Mouse (Mus musculus) embryo, embryonic 9.5 days (tissue): ENCODE results near the gene Erg28.

Experiments
- DNase-seq: peaks from one replicate; pipeline ENCODE4 v3.0.0-alpha.2; 2017; ENCODE audit errors: extremely low spot score

The Erg28 gene

DNA sequence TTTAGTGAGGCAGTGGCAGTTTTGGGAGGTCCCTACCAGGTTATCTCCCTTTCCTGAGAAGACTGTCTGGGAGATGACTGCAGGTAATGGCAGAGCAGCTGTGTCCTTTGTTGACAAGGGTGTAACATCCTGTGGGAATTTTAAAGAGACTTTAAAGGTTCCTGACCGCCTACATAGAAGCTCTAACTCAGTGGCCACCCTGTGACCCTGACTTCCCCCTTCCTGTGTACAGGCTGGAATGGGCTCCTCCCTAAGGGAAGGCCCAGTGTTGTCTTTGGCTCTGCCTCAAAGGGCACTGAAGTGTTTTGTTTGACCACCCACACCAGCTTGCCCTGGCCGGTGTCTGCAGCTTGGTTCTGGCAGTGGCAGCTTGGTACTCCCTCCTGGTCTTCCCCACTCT is 10.8 kb downstream of the Erg28 start:
- no peak for DNase-seq

DNA sequence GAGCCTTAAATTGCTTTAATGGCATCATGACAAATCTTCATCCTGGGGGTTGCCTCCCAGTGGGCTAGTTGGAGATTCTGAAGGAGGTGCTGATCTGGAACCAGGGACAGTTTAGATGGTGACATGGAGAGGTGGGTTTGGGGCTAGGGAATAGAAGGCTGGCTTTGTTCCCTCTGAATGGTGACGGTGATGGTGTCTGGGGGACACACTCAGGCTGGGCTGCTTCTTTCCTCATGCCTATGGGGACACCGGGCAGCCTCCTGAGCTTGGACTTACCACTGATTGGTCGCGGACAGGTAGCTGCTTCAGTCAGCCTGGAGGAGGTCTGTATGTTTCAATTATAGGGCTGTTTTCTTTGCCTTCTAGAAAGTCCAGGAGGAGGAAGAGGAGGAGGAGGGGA is 12.7 kb downstream of the Erg28 start:
- DNase-seq: no peak

DNA sequence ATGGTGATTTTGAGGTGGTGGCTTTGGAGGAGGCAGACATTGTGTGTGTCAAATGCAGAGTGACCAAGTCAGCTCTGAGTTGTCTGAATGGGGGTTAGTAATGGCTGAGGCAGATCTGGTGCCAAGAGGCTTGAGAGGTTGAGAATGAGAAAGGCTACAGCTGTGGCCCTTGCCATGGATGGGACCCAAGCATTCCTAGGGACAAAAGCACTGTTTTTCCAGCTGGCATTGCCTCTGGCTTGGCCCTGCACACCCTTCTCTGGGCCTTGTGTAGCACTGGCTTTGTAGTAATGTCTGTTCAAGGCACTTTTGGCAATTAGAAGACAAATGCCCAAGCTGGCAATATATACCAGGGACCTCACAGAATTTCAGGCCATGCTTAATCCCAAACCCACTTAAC is 13.4 kb downstream of the Erg28 start:
- DNase-seq: no peak

DNA sequence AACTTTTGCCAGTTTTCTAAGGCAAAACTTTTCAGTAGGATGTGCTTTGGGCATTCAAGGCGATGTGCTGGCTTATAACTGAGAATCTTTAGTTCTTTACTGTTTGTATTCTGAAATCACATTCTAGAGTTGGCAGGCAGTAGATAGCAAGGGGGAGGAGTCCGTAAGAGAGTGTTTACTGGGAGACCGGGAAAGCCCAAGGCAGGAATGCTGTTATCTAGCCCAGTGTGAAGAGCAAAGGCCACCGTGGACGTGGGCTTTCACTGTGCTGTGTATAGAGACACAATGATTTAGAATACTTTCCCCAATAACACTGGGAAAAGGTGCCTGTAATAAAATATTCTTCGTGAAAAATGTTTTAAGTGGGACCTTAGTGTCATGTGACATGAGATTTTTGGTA is 14.6 kb downstream of the Erg28 start:
- no peak for DNase-seq

DNA sequence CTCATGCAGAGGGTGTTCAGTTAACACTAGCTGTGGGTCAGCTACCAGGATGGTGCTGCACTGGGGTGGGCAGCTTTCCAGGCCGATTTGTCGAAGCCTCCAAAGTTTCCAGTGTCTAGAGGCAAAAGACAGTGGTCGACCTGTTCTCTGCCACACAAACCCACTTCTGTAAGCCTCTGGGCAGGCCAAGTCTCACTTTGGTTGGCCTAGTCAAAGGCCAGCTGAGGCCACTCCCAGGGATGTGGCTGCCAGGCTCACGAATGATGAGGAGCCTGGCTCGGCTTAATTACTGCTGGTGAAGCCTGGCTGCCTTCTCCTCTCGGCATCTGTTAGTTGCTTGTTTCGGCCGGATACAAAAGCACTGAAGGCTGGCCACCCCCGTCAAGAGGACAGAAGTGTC is 24.3 kb downstream of the Erg28 start:
- DNase-seq: no peak

DNA sequence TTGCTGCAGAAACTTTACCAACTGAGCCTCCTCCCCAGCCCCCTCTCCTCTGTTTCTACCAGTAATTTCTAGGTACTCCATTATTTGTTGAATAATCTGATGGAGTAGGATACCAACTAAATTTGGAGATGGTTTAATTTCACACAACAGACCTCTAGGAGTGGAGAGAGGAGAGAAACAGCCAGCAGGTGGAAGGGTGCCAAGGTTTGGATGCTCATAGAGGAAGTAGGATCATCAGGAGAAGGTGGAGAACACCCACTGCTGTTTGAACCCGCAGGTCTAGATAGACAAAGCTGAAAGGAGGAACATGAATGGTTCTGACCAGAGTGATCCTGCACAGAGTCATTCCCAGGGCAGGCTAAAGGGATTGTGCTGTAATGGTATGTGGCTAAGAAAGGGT is 28.8 kb downstream of the Erg28 start:
- DNase-seq: no peak

DNA sequence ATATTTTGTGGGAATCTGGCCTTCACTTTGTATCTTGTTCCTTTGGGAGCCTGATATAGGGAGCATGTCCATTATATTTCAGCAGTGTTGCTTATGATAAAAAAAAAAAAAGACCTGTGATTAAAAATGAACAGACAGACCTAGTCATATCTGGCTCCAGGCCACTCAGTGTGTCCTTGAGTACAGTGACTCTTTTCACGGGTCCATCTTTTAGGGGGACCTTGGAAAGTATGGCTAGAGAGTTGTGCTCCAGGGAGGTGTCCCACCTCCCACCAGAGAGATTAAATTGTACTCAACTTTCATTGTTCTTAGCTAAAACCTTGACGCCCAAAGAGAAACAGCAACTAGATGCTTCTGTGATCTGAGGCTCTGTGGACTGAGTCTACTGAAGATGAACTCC is 30.3 kb downstream of the Erg28 start:
- DNase-seq: no peak

DNA sequence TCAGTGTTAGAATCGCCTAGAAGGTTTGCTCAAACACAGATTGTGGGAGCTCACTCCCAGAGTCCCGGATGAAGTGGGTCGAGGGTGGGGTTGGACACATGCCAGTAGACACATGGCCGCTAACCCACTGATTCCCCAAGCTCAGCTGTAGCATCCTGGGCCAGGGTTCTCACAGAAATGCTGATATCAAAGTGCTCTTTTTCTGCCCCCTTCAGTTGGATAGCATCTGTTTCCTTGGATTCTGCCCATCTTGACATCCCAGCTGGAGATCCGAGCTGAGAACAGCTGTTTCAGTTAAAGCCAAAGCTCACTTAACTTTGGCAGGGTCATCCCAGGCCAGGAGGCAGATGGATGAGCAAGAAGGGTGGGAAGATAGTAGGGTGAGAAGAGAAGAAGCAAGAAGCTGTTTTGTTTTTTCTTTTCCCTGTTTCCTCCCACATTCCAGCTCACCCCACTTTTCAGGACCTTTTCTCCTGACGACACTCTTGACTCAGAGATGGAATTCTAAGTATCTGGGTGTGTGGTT is 31.5 kb downstream of the Erg28 start:
- no peak for DNase-seq

DNA sequence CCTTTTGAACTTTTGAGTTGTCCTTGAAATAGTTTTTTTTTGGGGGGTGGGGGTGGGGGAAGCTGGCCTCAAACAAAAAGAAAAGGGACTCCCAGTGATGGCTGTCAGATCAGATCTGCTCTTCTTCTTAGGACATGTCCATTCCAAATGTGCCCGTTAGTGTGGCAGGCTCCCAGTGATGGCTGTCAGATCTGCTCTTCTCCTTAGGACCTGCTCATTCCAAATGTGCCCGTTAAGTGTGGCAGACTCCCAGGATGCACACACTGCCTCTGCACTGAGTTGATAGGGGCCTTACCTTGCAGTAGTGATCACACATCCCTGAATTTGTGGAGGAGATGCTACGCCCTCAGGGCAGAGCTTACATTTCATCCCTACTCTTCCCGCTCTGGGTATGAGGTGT is 32.2 kb downstream of the Erg28 start:
- DNase-seq: no peak

DNA sequence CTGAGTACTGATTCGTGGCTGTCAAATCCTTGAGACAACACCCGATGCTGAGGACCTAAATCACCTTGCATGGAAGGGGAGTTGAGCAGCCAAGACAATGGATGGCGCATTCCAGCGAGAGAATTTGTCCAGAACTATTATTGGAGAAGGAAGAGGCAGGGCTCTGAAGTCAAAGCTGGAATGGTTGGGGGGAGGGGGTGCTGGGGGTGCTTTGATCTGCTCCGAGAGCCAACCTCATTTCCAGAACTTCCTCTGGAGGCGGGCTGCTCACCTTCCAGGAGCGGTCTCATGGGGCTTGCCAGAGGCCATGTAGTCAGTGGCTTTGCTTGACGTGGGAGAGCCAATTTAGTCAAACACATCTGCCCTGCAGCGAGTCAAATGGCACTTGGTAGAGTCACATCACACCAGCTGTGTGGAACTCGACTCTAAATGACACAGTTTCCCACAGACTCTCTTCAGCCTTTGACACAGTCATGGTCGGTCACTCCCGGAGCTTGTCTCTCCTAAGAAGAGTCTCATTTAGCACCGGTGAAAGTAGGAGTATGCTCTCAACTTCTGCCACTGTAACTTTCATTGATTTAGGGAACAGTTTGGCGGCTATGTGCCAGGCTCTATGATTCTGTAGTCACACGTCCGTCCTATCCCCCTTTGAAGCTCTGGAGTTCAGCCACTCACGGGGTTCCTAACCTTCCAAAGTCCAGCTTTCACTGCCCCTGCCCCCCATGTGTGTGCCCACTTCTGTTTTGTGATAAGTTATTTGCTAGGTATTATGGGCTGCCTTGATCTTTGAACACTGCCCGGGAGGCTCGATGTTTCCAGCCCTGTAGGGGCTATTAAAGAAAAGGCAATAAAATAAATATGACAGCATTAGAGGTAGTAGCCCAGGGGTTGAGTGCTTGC is 39.2 kb downstream of the Erg28 start:
- DNase-seq: no peak

DNA sequence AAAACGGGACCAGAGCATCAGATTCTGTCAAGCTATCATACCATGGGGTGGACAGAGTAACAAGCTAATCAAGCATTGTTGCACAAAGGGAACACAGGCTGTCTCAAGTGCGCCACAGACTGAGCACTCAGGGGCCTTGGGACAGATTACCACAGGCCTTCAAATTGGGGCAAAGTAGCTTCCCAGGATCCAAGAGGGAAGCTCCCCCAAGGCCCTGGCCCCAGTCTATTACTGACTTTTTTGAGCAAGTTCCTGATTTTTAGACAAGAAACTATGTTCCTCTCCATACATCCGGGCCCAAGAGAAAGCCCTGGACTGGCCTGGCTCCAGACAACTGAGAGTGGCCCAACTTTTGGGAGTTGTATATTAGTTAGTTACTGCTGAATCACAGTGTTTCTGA is 42.7 kb downstream of the Erg28 start:
- DNase-seq: no peak

DNA sequence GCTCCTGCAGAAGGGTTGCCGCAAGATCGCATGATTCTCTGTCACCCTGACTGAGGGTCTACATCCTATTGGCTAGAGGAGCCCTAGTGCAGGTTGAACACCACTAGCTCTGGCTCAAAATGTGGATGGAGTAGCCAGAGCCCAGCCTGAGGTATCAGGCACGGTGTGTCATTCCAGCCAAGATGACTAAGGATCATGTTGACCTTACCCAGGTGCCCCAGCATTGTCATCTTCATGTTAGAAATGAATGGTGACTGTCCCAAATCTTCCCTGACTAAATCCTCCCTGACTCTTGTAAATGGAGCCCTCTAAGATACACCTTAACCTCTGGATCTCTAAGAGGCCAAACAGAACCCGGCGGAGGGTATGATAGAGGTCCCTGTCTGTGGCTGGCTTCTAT is 44.6 kb downstream of the Erg28 start:
- no peak for DNase-seq

DNA sequence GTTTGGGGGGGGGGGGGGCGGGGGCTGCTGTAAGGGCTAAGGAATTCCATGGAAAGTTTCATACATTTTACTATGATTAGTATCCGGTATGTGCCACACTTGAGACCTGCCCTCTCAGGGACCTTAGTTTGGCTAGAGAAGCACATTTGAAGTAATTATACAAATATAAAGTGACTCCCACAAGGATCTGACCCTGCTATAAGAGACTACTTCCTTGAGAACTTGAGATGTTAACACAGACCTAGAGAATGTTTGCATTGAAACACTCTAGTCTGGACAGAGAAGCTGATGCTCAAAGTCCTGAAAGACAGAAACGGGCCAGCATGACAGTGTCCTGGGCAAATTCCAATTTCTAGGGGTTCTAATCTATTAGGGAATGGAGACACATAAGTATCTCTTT is 45.4 kb downstream of the Erg28 start:
- no peak for DNase-seq

DNA sequence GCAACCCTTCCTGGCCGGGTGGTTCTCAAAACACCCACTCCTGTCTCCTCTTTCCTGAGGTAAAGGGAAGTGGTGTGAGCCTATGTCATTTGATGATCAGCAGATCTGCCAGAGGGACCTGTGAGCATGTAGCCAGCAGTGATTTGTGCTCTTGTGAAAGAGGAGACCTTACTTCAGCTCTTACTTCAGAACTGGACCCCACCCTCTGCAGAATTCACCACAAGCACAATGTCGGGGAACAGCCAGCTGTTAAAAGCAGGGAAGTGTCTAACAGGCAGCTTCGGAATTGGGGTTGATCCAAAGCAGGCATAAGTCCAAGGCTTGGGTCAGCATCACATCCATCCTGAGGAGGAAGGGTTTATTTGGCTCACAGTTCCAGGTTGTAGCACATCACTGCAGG is 53.0 kb downstream of the Erg28 start:
- DNase-seq: no peak

DNA sequence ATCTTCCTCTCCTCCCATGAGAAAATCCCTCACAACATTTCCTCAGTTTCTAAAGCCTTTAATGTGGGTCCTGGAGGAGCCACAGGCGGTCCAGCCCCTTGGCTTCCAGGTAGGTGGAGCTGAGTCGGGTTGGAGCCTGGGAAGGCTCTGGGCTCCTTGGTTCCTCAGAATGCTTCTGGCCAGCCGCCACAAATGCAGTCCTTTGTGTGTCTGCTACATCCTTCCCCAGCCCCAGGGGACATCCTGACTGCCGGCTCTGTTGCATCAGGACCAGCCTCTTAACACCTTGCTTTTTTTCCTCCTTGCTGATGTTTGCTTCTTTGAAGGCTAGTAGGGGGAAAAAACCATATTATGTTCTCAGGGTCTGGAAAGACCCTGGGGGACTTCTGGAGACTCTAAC is 56.6 kb downstream of the Erg28 start:
- DNase-seq: no peak

DNA sequence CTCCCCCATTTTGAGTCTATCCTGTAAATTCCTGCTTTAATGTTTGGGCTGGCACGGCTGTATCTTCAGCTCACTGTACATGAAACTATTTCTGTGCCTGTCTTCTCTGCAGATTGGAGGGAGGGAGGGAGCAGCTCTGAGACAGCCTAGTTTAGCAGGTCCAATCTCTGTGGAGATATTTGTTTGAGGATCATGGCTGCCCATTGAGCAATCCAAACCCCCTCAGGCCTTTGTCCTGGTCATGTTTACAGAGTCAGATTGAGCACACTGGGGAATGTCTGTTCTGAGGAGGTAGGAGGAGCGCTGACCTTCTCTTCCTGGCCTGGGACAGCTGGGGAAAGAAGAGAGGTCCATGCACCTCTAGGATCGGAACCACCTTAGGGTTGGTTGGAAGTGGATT is 58.1 kb downstream of the Erg28 start:
- no peak for DNase-seq
